8 mouse cellular contexts compared by ENCODE assay signal in genomic region chr5:25100516-25101125, GRCm38 (mm10). TPM values are rescaled to one million over a fixed set of nuclear protein-coding genes. Genes with fewer than 3 reads are reported as not detected.
DNase-seq lines count a peak whose midpoint lies in the region; ATAC-seq and TF ChIP-seq lines count a peak whose summit lies in the region.

TSS of gene Prkag2 (minus strand) at chr5:25100642.

- peaks cover 6% of the 10 kb centered on the region; the same call in 1 of the 2 replicates for H3K4me1 ChIP-seq in embryonic facial prominence, embryonic 12.5 days
- H3K4me1 ChIP-seq in heart, embryonic 13.5 days = peaks cover 31% of the 10 kb centered on the region
- peaks cover 11% of the 10 kb centered on the region for H3K4me1 ChIP-seq in kidney, embryonic 16.5 days (ENCODE audit: insufficient read depth, low read length)
- peaks cover 8% of the 10 kb centered on the region for H3K4me1 ChIP-seq in liver, embryonic 13.5 days (replicated peaks)
- no peaks in the 10 kb centered on the region for H3K4me1 ChIP-seq in stomach, postnatal 0 days (replicated peaks; ENCODE audit: control insufficient read depth, insufficient read depth)

- peak within 1 kb of the TSS; percentile 85 for H3K4me2 ChIP-seq in embryonic facial prominence, embryonic 12.5 days (replicated peaks)
- peak within 1 kb of the TSS; percentile 98 for H3K4me2 ChIP-seq in heart, embryonic 13.5 days
- H3K4me2 ChIP-seq in kidney, embryonic 16.5 days (replicated peaks; ENCODE audit: low read depth, low read length) = peak within 1 kb of the TSS; percentile 83
- H3K4me2 ChIP-seq in liver, embryonic 13.5 days = peak within 1 kb of the TSS; percentile 74
- peak within 1 kb of the TSS; percentile 99 for H3K4me2 ChIP-seq in stomach, postnatal 0 days (replicated peaks; ENCODE audit: low read depth)

- no peak for TF ChIP-seq EP300 in stomach, postnatal 0 days (optimal IDR thresholded peaks at IDR 0.05)

- no peak for TF ChIP-seq CTCF in stomach, postnatal 0 days (IDR thresholded peaks at IDR 0.05; ENCODE audit: low read depth)

- WGBS in embryonic facial prominence, embryonic 12.5 days = under 1% methylated on average over 50 of the region's 50 CpGs
- under 1% methylated on average over 41 of the region's 50 CpGs for WGBS in heart, embryonic 13.5 days
- WGBS in kidney, embryonic 16.5 days = under 1% methylated on average over 47 of the region's 50 CpGs
- under 1% methylated on average over 50 of the region's 50 CpGs for WGBS in liver, embryonic 13.5 days (ENCODE audit: insufficient replicate concordance)
- under 1% methylated on average over 43 of the region's 50 CpGs for WGBS in stomach, postnatal 0 days

- DNase-seq in right cerebral cortex, adult 18-20 months = peak; percentile 56
- DNase-seq in right cerebral cortex, postnatal 14 days = no peak
- no peak for DNase-seq in liver, embryonic 13.5 days
- DNase-seq in naive thymus-derived CD4-positive, alpha-beta T cell, adult 2 months (ENCODE audit: low read depth) = peak; percentile 69
- peak; percentile 76 for DNase-seq in stomach, postnatal 0 days (ENCODE audit: low spot score)

- H3K27ac ChIP-seq in embryonic facial prominence, embryonic 12.5 days = no peak within 1 kb of the TSS
- H3K27ac ChIP-seq in heart, embryonic 13.5 days (replicated peaks) = peak within 1 kb of the TSS; percentile 62
- H3K27ac ChIP-seq in kidney, embryonic 16.5 days (ENCODE audit: low read length) = peak within 1 kb of the TSS; percentile 54
- peak within 1 kb of the TSS; percentile 59 for H3K27ac ChIP-seq in liver, embryonic 13.5 days
- H3K27ac ChIP-seq in stomach, postnatal 0 days (replicated peaks) = peak within 1 kb of the TSS; percentile 90

- H3K9ac ChIP-seq in embryonic facial prominence, embryonic 12.5 days = peak within 1 kb of the TSS; percentile 48
- H3K9ac ChIP-seq in heart, embryonic 13.5 days = peak within 1 kb of the TSS; percentile 84
- peak within 1 kb of the TSS; percentile 73 for H3K9ac ChIP-seq in kidney, embryonic 16.5 days (replicated peaks; ENCODE audit: low read length)
- H3K9ac ChIP-seq in liver, embryonic 13.5 days = peak within 1 kb of the TSS; percentile 57; the same call in 1 of the 2 replicates
- peak within 1 kb of the TSS; percentile 78 for H3K9ac ChIP-seq in stomach, postnatal 0 days (ENCODE audit: low read length)

- ATAC-seq in embryonic facial prominence, embryonic 12.5 days (ENCODE audit: insufficient number of reproducible peaks, insufficient read depth, low FRiP score, low TSS enrichment) = peak; percentile 48; the same call in 1 of the 2 replicates
- ATAC-seq in heart, embryonic 13.5 days (ENCODE audit: extremely low read depth, insufficient number of reproducible peaks, low FRiP score, low TSS enrichment) = peak; percentile 16; the same call in 1 of the 2 replicates
- ATAC-seq in kidney, embryonic 16.5 days (ENCODE audit: low FRiP score, low TSS enrichment) = peak; percentile 50
- peak; percentile 67 for ATAC-seq in liver, embryonic 13.5 days (ENCODE audit: low read depth)
- peak; percentile 57 for ATAC-seq in stomach, postnatal 0 days (ENCODE audit: low FRiP score, low TSS enrichment)

- H3K4me3 ChIP-seq in embryonic facial prominence, embryonic 12.5 days = peak within 1 kb of the TSS; percentile 44
- H3K4me3 ChIP-seq in heart, embryonic 13.5 days = peak within 1 kb of the TSS; percentile 73
- H3K4me3 ChIP-seq in kidney, embryonic 16.5 days (ENCODE audit: low read length) = peak within 1 kb of the TSS; percentile 52
- peak within 1 kb of the TSS; percentile 57 for H3K4me3 ChIP-seq in liver, embryonic 13.5 days (replicated peaks)
- H3K4me3 ChIP-seq in stomach, postnatal 0 days (ENCODE audit: low read depth, low read length) = peak within 1 kb of the TSS; percentile 67

- peaks cover 66% of the 10 kb centered on the region for H3K27me3 ChIP-seq in embryonic facial prominence, embryonic 12.5 days
- H3K27me3 ChIP-seq in heart, embryonic 13.5 days (replicated peaks) = peaks cover 44% of the 10 kb centered on the region
- H3K27me3 ChIP-seq in kidney, embryonic 16.5 days (ENCODE audit: insufficient read depth, low read length) = peaks cover 14% of the 10 kb centered on the region
- H3K27me3 ChIP-seq in liver, embryonic 13.5 days = peaks cover 45% of the 10 kb centered on the region
- H3K27me3 ChIP-seq in stomach, postnatal 0 days (ENCODE audit: control insufficient read depth, insufficient read depth, low read length) = no peaks in the 10 kb centered on the region

- no peaks in the 10 kb centered on the region for H3K9me3 ChIP-seq in embryonic facial prominence, embryonic 12.5 days
- no peaks in the 10 kb centered on the region for H3K9me3 ChIP-seq in heart, embryonic 13.5 days
- H3K9me3 ChIP-seq in kidney, embryonic 16.5 days (ENCODE audit: low read length) = no peaks in the 10 kb centered on the region
- H3K9me3 ChIP-seq in liver, embryonic 13.5 days (replicated peaks) = no peaks in the 10 kb centered on the region
- H3K9me3 ChIP-seq in stomach, postnatal 0 days (ENCODE audit: control insufficient read depth, low read length) = no peaks in the 10 kb centered on the region

- H3K36me3 ChIP-seq in embryonic facial prominence, embryonic 12.5 days = no peaks in the 10 kb centered on the region
- 0 out of 2 replicates have a peak, but pooled peaks cover 5% of the 10 kb centered on the region for H3K36me3 ChIP-seq in heart, embryonic 13.5 days
- H3K36me3 ChIP-seq in kidney, embryonic 16.5 days (ENCODE audit: insufficient read depth, low read length) = no peaks in the 10 kb centered on the region
- H3K36me3 ChIP-seq in liver, embryonic 13.5 days = no peaks in the 10 kb centered on the region
- no peaks in the 10 kb centered on the region for H3K36me3 ChIP-seq in stomach, postnatal 0 days (ENCODE audit: control insufficient read depth, insufficient read depth, low read length)

RNA-seq across cellular contexts. Expression of gene Prkag2, which starts in this region (rescaled TPM):
- 31.8 and 32.2 TPM in 2 replicates for polyA plus RNA-seq in embryonic facial prominence, embryonic 12.5 days (2016; fragmentation: Nextera tagmentation; extraction: Ambion mirVana)
- polyA plus RNA-seq in heart, embryonic 13.5 days (2015; fragmentation: Nextera tagmentation; extraction: Ambion mirVana) = 83.7 and 90.0 TPM in 2 replicates
- 43.4 and 45.9 TPM in 2 replicates for polyA plus RNA-seq in kidney, embryonic 16.5 days (2015; fragmentation: Nextera tagmentation; extraction: Ambion mirVana)
- polyA plus RNA-seq in liver, embryonic 13.5 days (2015; fragmentation: Nextera tagmentation; extraction: Ambion mirVana) = 4.3 and 5.3 TPM in 2 replicates
- 33.4 and 33.9 TPM in 2 replicates for polyA plus RNA-seq in stomach, postnatal 0 days (2015; fragmentation: Nextera tagmentation; extraction: Ambion mirVana)

Comparison
In these comparisons a context has a peak if more than half of its experiments do, and no peak if none do; other contexts are left out.
1. DNase-seq: peak in right cerebral cortex, adult 18-20 months (single experiment), naive thymus-derived CD4-positive, alpha-beta T cell, adult 2 months (single experiment) and stomach, postnatal 0 days (single experiment); none in right cerebral cortex, postnatal 14 days (single experiment) and liver, embryonic 13.5 days (single experiment).
2. ATAC-seq: peak in every context shown above with its lines; median percentile 67 in liver, embryonic 13.5 days; 57 in stomach, postnatal 0 days; 50 in kidney, embryonic 16.5 days; 48 in embryonic facial prominence, embryonic 12.5 days; 16 in heart, embryonic 13.5 days.
3. Peak in every context shown above with its lines, with median percentiles within 50 percentile points of each other: H3K4me2 ChIP-seq, H3K4me3 ChIP-seq and H3K9ac ChIP-seq.